Mouse (Mus musculus) embryonic fibroblast, embryonic 13.5 days (primary cell): ENCODE data around the gene Gm49333.

Experiments used
- CTCF ChIP-seq: IDR thresholded peaks from 2 replicates; pipeline ENCODE4 v1.5.1; 2011; ENCODE audit warnings: mild to moderate bottlenecking, control low read depth, low read length, moderate library complexity, borderline replicate concordance; ENCODE audit not compliant: insufficient read depth
- POLR2A ChIP-seq: IDR thresholded peaks from 2 replicates; pipeline ENCODE4 v1.6.1; 2011; ENCODE audit warnings: low read depth, mild to moderate bottlenecking, control low read depth, low read length, moderate library complexity

DNA sequence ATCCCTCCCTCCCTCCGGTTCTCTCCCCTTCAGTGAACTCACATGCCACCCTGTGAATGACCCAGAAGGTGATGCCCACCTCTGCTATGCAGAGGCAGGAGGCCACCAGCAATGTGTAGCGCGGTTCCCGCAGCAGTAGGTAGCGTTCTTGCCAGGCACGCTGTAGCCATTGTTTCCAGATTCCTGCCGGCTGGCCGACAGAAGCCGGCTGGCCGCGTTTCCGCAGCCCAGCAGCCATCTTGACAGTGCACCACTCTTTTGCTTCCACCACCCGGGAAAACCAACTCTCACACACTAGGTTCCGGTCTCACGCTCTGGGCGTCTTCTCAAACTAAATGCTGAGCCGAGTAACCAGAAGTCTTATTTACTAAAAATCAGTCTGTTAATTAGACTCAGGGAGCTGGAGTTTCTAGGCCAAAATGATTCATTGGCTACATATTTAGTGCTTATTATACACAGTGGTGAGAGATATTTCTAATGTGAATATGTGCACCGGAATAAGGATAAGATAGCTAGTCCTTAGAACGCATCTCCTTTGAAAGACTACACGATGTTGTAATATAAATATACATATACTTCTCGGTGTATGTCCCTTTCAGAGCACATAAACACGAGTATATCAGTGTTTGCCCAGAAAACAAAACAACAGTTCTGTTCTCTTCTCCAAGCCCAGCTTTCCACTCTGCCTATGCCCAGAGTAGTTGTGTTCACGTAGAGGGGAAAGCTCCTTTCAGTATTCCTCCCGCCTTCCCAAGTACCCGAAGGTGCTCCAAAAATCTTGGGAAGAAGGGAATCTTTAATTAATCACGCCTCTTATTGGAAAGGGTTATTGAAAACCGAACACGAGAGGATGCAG is 681 bp upstream of the Gm49333 start:
- TF ChIP-seq CTCF (no peak), POLR2A (peak; percentile 99)
